Mouse (Mus musculus) thymus, postnatal 4 days (tissue): ENCODE results near the gene Mrps34.

Experiments
- DNase-seq: peaks from one replicate; pipeline ENCODE4 v3.0.0; 2021

Mrps34 gene

GRCm38 (mm10) chr17:24881738-24882440 lies 13.0 kb upstream of the Mrps34 start:
- DNase-seq, result peak; percentile 64

GRCm38 (mm10) chr17:24884391-24884790 lies 10.5 kb upstream of the Mrps34 start:
- no peak for DNase-seq

GRCm38 (mm10) chr17:24885356-24886133 lies 9.4 kb upstream of the Mrps34 start:
- DNase-seq, result peak; percentile 37

GRCm38 (mm10) chr17:24886134-24886931 lies 8.6 kb upstream of the Mrps34 start, which contains the start of the genes Nubp2 and Spsb3:
TSS of gene Nubp2 (minus strand) at chr17:24886349.
TSS of gene Spsb3 (plus strand) at chr17:24886643.
- peak; percentile 98 for DNase-seq

GRCm38 (mm10) chr17:24886932-24887271 lies 8.0 kb upstream of the Mrps34 start:
- no peak for DNase-seq

- DNase-seq, result peak; percentile 32
Observed at GRCm38 (mm10) chr17:24887291-24888080, 7.4 kb upstream of the Mrps34 start.

GRCm38 (mm10) chr17:24888862-24889261 lies 6.1 kb upstream of the Mrps34 start:
- DNase-seq, result no peak

GRCm38 (mm10) chr17:24890151-24891092 lies 4.5 kb upstream of the Mrps34 start:
- no peak for DNase-seq

GRCm38 (mm10) chr17:24891321-24891720 lies 3.6 kb upstream of the Mrps34 start:
- no peak for DNase-seq

GRCm38 (mm10) chr17:24892785-24893184 lies 2.1 kb upstream of the Mrps34 start:
- DNase-seq, result no peak

GRCm38 (mm10) chr17:24893276-24893675 lies 1.6 kb upstream of the Mrps34 start:
- DNase-seq, result no peak

GRCm38 (mm10) chr17:24894061-24894994 lies 588 bp upstream of the Mrps34 start:
- no peak for DNase-seq

- peak; percentile 40 for DNase-seq
Observed at GRCm38 (mm10) chr17:24895571-24896240, 790 bp downstream of the Mrps34 start.

GRCm38 (mm10) chr17:24896241-24896992 lies 1.5 kb downstream of the Mrps34 start, which contains the start of gene Nme3:
TSS of gene Nme3 (plus strand) at chr17:24896500.
- DNase-seq, result peak; percentile 83

- no peak for DNase-seq
Observed at GRCm38 (mm10) chr17:24896993-24897269, 2.0 kb downstream of the Mrps34 start.

GRCm38 (mm10) chr17:24897600-24897999 lies 2.7 kb downstream of the Mrps34 start:
- peak; percentile 18 for DNase-seq

GRCm38 (mm10) chr17:24898041-24898854 lies 3.3 kb downstream of the Mrps34 start:
- no peak for DNase-seq

GRCm38 (mm10) chr17:24899153-24899552 lies 4.2 kb downstream of the Mrps34 start:
- DNase-seq, result no peak
